Mouse (Mus musculus) kidney, embryonic 15.5 days (tissue): ENCODE data around the gene Cnot6l. TPM values are rescaled to one million over a fixed set of nuclear protein-coding genes. Genes with fewer than 3 reads are reported as not detected.

Experiments
- ATAC-seq: fragments of 200-750 bp; cut with Nextera tagmentation; replicated peaks from 2 replicates; pipeline ENCODE4 v1.8.0; 2017; ENCODE audit warnings: moderate TSS enrichment; ENCODE audit not compliant: low FRiP score
- H3K27ac ChIP-seq: fragments of 300-500 bp; sonication (generic); 2 replicates; pipeline ENCODE4 v1.5.1; 2015; ENCODE audit warnings: mild to moderate bottlenecking, inconsistent platforms
- H3K27me3 ChIP-seq: fragments of 300-500 bp; sonication (generic); 2 replicates; pipeline ENCODE4 v1.6.1; 2015; ENCODE audit warnings: inconsistent platforms
- H3K36me3 ChIP-seq: fragments of 300-500 bp; sonication (generic); 2 replicates; pipeline ENCODE4 v1.6.1; 2015; ENCODE audit warnings: inconsistent platforms
- H3K4me1 ChIP-seq: fragments of 300-500 bp; sonication (generic); 2 replicates; pipeline ENCODE4 v1.6.1; 2015; ENCODE audit warnings: inconsistent platforms
- H3K4me2 ChIP-seq: fragments of 300-500 bp; sonication (generic); 2 replicates; pipeline ENCODE4 v1.6.1; 2015; ENCODE audit warnings: moderate library complexity, mild to moderate bottlenecking, inconsistent platforms
- H3K4me3 ChIP-seq: fragments of 300-500 bp; sonication (generic); replicated peaks from 2 replicates; pipeline ENCODE4 v1.5.1; 2015; ENCODE audit warnings: mild to moderate bottlenecking, inconsistent platforms
- H3K9ac ChIP-seq: fragments of 300-500 bp; sonication (generic); 2 replicates; pipeline ENCODE4 v1.6.1; 2015; ENCODE audit warnings: mild to moderate bottlenecking, inconsistent platforms
- H3K9me3 ChIP-seq: fragments of 300-500 bp; sonication (generic); replicated peaks from 2 replicates; pipeline ENCODE4 v1.6.1; 2016; ENCODE audit warnings: inconsistent platforms
- WGBS: fragments of 180-500 bp; shearing (Covaris S2); methylation state at CpG from one replicate; pipeline ENCODE4 v1.1.7; 2015; ENCODE audit warnings: mixed read lengths; 5-methylcytosine and 5-hydroxymethylcytosine counted together
- polyA plus RNA-seq: library from polyadenylated mRNA; unstranded; fragments of >200 nt; fragmentation: Nextera tagmentation; extraction: Ambion mirVana; gene quantifications from 2 replicates; pipeline ENCODE4 v1.2.1, GENCODE M21; 2015

Gene Cnot6l
- polyA plus RNA-seq, 1 experiment from 2014 or later: 21.4 TPM

DNA sequence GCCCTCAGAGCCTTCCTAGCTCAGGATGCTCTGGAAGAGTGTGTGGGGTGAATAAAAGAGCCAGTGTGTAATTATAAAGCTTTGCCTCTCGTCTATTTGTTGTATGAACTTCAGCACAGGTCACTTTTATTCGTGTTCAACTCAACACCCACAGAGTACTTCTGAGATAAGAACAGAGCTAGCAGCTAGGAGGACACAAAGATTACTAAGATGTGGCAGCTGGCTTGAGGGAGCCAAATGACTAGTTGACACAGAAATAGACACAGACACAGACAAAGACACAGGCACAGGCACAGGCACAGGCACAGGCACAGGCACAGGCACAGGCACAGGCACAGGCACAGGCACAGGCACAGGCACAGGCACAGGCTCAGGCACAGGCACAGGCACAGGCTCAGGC lies 20.0 kb upstream of the Cnot6l start:
- ATAC-seq: no peak

DNA sequence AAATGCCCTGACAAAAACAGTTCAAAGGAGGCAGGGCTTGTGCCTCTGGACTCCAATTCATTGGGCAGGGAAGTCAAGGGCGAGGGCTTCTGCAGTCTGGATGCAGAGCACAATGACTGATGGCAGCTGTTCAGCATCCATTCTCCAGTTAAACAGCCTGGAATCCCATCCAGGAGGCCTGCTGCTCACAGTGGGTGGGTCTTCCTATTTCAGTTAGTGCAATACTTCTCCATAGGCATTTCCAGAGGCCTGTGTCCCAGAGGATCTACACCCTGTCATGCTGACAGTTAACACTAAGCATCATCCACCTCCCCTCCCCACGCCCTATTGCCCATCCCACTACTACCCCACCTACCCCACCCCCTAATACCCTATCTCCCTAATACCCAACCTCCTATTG lies 19.2 kb upstream of the Cnot6l start:
- no peak for ATAC-seq
- Histone ChIP-seq H3K36me3 (no peaks in the 10 kb centered on the region), H3K9me3 (no peaks in the 10 kb centered on the region), H3K9ac (no peak overlapping the region), H3K4me3 (no peak overlapping the region), H3K27ac (no peak overlapping the region), H3K27me3 (no peaks in the 10 kb centered on the region), H3K4me1 (no peaks in the 10 kb centered on the region), H3K4me2 (no peak overlapping the region)
- 78% methylated on average over 2 of the region's 2 CpGs for WGBS

More for the DNA sequence above, 20.0 kb upstream of the Cnot6l start:
- Histone ChIP-seq H3K4me3 (no peak overlapping the region), H3K27ac (no peak overlapping the region), H3K9ac (no peak overlapping the region), H3K27me3 (no peaks in the 10 kb centered on the region), H3K4me2 (no peak overlapping the region), H3K36me3 (no peaks in the 10 kb centered on the region), H3K4me1 (no peaks in the 10 kb centered on the region), H3K9me3 (no peaks in the 10 kb centered on the region)
- 76% methylated on average over 2 of the region's 2 CpGs for WGBS

- 0 out of 2 replicates have a peak overlapping the region, but pooled peaks have one; percentile 1 for H3K4me3 ChIP-seq
- no peak overlapping the region for H3K27ac ChIP-seq
- peaks cover 12% of the 10 kb centered on the region for H3K4me1 ChIP-seq
- ATAC-seq: no peak
- WGBS: 50% methylated on average over 11 of the region's 11 CpGs
- no peaks in the 10 kb centered on the region for H3K9me3 ChIP-seq
- H3K4me2 ChIP-seq: peak overlapping the region; percentile 27; the same call in 1 of the 2 replicates
- no peak overlapping the region for H3K9ac ChIP-seq
- H3K36me3 ChIP-seq: no peaks in the 10 kb centered on the region
- no peaks in the 10 kb centered on the region for H3K27me3 ChIP-seq
These were observed 12.9 kb upstream of the Cnot6l start for GRCm38 (mm10) chr5:96176879-96177358.

GRCm38 (mm10) chr5:96176121-96176520 lies 12.2 kb upstream of the Cnot6l start:
- no peaks in the 10 kb centered on the region for H3K9me3 ChIP-seq
- no peaks in the 10 kb centered on the region for H3K27me3 ChIP-seq
- WGBS: 30% methylated on average over 9 of the region's 9 CpGs
- peak overlapping the region; percentile 27 for H3K4me2 ChIP-seq
- H3K36me3 ChIP-seq: no peaks in the 10 kb centered on the region
- H3K4me3 ChIP-seq: no peak overlapping the region
- no peak for ATAC-seq
- H3K27ac ChIP-seq: no peak overlapping the region
- H3K4me1 ChIP-seq: peaks cover 12% of the 10 kb centered on the region
- H3K9ac ChIP-seq: no peak overlapping the region

- no peaks in the 10 kb centered on the region for H3K27me3 ChIP-seq
- no peak for ATAC-seq
- no peak overlapping the region for H3K27ac ChIP-seq
- H3K9me3 ChIP-seq: no peaks in the 10 kb centered on the region
- no peak overlapping the region for H3K4me2 ChIP-seq
- 85% methylated on average over 4 of the region's 4 CpGs for WGBS
- H3K36me3 ChIP-seq: no peaks in the 10 kb centered on the region
- peaks cover 9% of the 10 kb centered on the region for H3K4me1 ChIP-seq
- no peak overlapping the region for H3K9ac ChIP-seq
- H3K4me3 ChIP-seq: no peak overlapping the region
These were observed 7.8 kb upstream of the Cnot6l start for GRCm38 (mm10) chr5:96171765-96172164.

DNA sequence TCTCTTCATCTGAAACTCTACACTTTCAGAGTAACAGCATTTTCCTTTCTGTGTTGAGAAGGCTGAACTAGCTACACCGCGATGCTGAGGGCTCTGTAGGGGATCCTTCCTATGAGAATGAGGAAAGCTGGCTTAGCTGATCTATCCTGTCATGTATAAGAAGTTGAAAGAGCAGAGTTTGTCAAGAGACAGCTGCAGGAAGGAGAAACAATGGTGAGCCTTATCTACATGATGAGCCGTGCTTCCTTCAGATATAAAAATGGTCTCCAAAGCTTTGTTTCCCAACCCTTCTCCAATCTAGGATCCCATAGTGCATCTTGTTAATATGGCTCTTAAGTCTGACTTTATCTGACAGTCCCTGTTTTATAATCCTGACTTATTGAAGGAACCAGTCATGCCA lies 6.5 kb upstream of the Cnot6l start:
- no peaks in the 10 kb centered on the region for H3K36me3 ChIP-seq
- no peaks in the 10 kb centered on the region for H3K27me3 ChIP-seq
- no peak for ATAC-seq
- H3K4me2 ChIP-seq: no peak overlapping the region
- no peak overlapping the region for H3K9ac ChIP-seq
- 86% methylated on average over 3 of the region's 3 CpGs for WGBS
- no peaks in the 10 kb centered on the region for H3K9me3 ChIP-seq
- H3K4me3 ChIP-seq: no peak overlapping the region
- no peaks in the 10 kb centered on the region for H3K4me1 ChIP-seq
- H3K27ac ChIP-seq: no peak overlapping the region

DNA sequence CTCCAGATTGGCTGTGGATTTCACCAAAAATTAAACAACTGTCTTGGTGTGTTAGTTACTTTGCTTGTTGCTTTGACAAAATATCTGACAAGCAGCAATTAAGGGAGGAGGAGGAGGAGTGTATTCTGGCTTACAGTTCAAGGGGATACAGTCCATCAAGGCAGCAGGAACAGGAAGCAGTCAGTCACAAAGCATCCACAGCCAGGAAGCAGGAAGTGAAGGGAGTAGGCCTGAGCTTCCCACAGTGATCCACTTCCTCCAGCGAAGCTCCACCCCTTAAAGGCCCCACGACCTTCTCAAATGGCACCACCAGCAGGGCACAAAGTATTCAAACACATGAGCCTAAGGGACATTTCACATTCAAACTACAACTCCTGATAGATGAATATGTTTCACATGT lies 2.8 kb upstream of the Cnot6l start:
- H3K27me3 ChIP-seq: no peaks in the 10 kb centered on the region
- no peak overlapping the region for H3K27ac ChIP-seq
- H3K9ac ChIP-seq: no peak overlapping the region
- H3K9me3 ChIP-seq: no peaks in the 10 kb centered on the region
- H3K36me3 ChIP-seq: no peaks in the 10 kb centered on the region
- no peak for ATAC-seq
- H3K4me1 ChIP-seq: peaks cover 16% of the 10 kb centered on the region
- H3K4me2 ChIP-seq: no peak overlapping the region
- WGBS: 93% methylated on average over 2 of the region's 2 CpGs
- no peak overlapping the region for H3K4me3 ChIP-seq

DNA sequence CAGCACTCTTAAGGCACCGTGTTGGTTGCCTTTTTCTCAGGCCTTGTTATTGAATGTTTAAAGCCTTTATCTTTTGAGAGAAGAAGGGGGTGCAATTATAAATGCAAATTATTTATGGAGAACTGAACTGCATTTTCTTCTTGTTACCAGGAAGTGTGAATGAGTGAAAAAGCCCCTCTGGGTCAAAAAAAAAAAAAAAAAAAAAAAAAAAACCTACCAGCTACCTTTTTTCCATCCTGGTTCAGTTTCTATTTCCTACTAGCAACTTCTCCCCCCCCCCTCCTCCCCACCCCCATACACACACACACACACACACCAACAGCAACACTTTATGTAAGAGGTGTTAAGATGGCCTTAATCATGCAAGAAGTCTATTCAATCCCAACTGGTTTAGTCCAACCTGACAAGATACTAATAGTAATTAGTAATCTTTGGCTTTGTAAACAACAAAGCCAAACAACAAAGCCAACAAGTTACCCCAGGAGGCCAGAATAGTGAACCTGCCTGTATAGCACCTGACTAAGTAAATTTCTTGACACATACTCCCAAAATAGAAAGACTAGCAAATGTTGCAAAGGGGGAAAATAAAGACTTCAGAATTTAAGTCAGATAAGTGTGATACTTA lies 463 bp downstream of the Cnot6l start:
- peak overlapping the region; percentile 99 for H3K9ac ChIP-seq
- no peaks in the 10 kb centered on the region for H3K36me3 ChIP-seq
- 3% methylated on average over 1 of the region's 1 CpGs for WGBS
- H3K27me3 ChIP-seq: no peaks in the 10 kb centered on the region
- no peaks in the 10 kb centered on the region for H3K9me3 ChIP-seq
- no peak for ATAC-seq
- H3K4me3 ChIP-seq: peak overlapping the region; percentile 99
- peak overlapping the region; percentile 99 for H3K27ac ChIP-seq
- peak overlapping the region; percentile 74 for H3K4me2 ChIP-seq
- H3K4me1 ChIP-seq: peaks cover 25% of the 10 kb centered on the region

DNA sequence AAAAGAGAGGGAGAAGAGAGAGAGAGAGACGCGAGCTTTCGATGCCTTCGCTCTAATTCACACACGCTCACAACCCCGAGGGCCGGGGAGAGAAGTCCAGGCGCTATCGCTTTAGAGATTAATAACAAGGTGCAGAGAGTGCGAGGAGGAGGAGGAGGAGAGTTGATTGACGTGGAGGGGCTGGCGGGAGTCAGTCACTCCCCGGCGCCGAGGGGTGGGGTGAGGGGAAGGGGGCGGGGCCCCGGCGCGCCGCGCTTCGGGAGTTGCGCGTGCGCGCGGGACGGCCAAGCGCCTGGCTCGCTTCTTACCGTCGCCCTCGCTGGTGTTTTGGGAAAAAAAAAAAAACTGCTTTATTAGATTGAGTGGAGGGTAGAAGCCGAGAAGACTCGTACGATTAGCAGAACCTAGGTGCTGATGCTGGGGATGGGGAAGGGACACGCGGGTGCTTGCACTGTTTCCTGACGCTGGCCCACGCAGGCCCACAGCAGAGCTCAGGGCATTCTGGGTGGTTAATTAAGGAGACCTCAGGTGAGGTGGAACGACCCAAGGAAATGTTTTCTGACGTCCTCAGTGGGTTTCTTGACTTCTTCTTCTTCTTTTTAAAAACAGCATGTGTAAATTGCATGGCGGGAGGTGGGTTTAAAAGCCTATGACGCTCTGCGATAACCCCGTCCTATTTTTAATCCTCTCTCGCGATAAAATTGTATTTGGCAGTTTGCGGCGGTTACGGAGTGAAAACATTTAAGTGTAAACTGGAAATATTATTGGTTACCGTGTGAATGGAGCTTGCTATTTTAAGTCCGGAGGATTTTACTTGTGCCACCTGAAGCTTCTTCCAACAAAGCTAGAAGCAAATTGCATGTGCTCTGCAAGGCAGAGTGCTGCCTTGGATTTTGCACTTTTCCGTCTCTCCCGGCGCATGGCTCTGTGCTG lies 1.3 kb downstream of the Cnot6l start:
- ATAC-seq: peak; percentile 92
- Histone ChIP-seq H3K27me3 (no peaks in the 10 kb centered on the region), H3K4me2 (peak overlapping the region; percentile 74), H3K9ac (peak overlapping the region; percentile 99), H3K4me3 (peak overlapping the region; percentile 99), H3K36me3 (no peaks in the 10 kb centered on the region), H3K9me3 (no peaks in the 10 kb centered on the region), H3K27ac (peak overlapping the region; percentile 99), H3K4me1 (peaks cover 25% of the 10 kb centered on the region)
- under 1% methylated on average over 55 of the region's 56 CpGs for WGBS

- Histone ChIP-seq H3K36me3 (no peaks in the 10 kb centered on the region), H3K27ac (peak overlapping the region; percentile 99), H3K4me1 (peaks cover 25% of the 10 kb centered on the region), H3K4me3 (peak overlapping the region; percentile 99), H3K27me3 (no peaks in the 10 kb centered on the region), H3K9ac (peak overlapping the region; percentile 99), H3K9me3 (no peaks in the 10 kb centered on the region), H3K4me2 (peak overlapping the region; percentile 74)
- peak; percentile 49 for ATAC-seq
- WGBS: 1% methylated on average over 91 of the region's 114 CpGs
These were observed 2.2 kb downstream of the Cnot6l start for GRCm38 (mm10) chr5:96161578-96162398.

GRCm38 (mm10) chr5:96161263-96161577 lies 2.8 kb downstream of the Cnot6l start:
- peak; percentile 30 for ATAC-seq
- peak overlapping the region; percentile 99 for H3K9ac ChIP-seq
- peak overlapping the region; percentile 99 for H3K4me3 ChIP-seq
- WGBS: under 1% methylated on average over 33 of the region's 45 CpGs
- H3K27me3 ChIP-seq: no peaks in the 10 kb centered on the region
- peak overlapping the region; percentile 74 for H3K4me2 ChIP-seq
- H3K4me1 ChIP-seq: peaks cover 25% of the 10 kb centered on the region
- H3K36me3 ChIP-seq: no peaks in the 10 kb centered on the region
- no peaks in the 10 kb centered on the region for H3K9me3 ChIP-seq
- peak overlapping the region; percentile 99 for H3K27ac ChIP-seq
